Mouse (Mus musculus) CD4-positive naive resting alpha-beta T cell, adult 76 days (primary cell): ENCODE measurements around the gene Fam193b. TPM values are rescaled to one million over a fixed set of nuclear protein-coding genes. Genes with fewer than 3 reads are reported as not detected.

Experiments
- total RNA-seq: library from RNA; stranded (reverse); gene quantifications from one replicate; pipeline ENCODE4 v1.2.4, GENCODE M21; 2023

Gene Fam193b
- 147 TPM for total RNA-seq

DNA sequence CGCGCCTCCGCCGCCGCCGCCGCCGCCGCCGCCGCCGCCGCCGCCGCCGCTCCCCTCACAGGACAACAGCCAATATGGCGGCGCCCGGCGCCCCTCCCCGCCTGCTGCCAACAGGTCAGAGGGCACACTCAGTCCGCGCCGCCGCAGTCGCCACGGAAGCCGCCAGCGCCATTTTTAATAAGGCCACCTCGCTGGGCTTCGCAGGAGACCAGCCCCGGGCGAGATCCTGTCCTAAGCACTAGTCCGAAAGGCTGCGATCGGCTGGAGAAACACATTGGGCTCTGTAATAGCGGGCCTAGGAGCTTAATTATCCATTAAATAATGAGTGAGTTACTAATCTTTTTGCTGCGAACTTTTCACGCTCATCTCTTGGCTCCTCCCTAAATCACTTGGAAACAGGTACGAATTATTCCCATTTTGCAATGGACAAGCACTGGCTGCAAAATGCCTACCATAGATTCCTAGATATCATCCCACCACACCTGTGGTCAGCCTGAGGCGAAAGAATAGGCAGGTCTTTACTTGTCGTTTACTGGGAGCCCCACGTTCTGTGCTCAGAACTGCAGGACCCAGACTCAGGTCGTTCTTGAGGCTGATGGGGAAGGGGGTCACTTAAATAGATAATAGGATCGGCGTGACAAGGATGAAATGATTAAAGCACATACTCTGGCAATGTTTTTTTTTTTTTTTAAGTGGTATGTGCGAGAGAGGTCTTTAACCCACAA is at the start of gene Fam193b:
Gene Fam193b (minus strand): TSS at position 94 of the 725 bp plus-strand sequence.

DNA sequence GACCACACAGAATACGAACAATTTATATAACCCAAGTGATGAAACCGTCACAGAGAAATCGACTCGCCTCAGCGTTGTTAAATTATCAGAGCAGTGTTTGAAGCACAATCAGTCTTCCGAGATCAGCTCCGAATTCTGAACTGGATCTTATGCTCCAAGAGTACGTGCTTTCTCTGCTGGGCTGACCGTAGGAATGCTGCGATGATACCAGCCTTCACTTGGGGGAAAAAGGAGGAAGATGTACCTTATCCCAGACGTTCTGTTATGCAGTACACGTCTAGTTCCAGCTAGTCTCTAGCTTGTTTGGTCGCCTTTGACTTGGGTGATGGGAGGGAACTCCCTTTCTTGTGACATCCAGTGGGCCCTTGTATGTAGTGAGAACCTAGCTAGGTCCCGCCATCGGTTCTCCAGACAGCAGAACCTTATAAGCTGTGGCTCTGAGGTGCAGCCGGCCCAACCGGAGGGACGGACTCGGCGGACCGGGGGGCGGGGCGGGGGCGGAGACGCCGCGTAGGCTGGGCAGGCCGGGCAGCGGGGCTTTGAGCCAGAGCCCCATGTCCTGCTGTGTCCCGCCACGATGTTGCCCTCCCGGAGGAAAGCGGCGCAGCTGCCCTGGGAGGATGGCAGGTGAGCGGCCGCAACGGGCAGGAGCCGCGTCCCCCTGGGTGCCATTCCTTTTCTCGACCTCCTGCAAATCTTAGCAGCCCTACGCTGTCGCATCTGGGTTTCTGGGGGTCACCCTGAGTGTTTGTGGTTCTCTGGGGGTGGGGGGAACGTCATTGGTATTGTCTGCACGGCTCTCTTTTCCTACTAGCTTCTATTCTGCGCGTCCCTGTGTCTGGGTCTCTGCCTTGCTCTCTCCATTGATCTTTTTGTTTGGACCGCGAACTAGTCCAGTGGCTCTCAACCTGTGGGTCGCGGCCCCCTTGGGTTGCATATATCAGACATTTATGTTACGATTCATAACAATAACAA is 28.9 kb upstream of the Fam193b start, which contains the start of gene B4galt7:
Gene B4galt7 (plus strand): TSS at position 331 of the 975 bp plus-strand sequence.

DNA sequence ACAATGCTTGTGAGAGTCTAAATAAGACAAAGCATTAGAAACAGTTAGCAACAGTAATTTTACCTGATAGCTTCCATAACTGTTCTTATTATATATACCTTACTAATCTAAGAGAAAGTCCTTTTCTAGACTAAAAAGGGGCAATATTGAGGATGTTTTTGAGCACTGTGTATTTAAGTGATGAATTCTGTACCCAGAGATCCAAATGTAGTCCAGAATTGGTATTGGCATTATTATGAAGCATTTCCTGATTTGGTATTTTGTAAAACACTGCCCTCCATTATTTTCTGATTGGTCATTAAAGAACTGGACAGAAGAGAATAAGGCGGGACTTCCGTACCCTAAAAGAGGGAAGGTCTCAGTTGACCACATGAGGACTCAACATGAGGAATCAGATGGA is 2.5 kb upstream of the Fam193b start, which contains the start of gene Tmed9:
Gene Tmed9 (plus strand): TSS at position 301 of the 400 bp plus-strand sequence.

GRCm38 (mm10) chr13:55536194-55537175 is 34.4 kb downstream of the Fam193b start, which contains the start of gene Ddx41:
TSS of gene Ddx41 (minus strand) at chr13:55536658.

DNA sequence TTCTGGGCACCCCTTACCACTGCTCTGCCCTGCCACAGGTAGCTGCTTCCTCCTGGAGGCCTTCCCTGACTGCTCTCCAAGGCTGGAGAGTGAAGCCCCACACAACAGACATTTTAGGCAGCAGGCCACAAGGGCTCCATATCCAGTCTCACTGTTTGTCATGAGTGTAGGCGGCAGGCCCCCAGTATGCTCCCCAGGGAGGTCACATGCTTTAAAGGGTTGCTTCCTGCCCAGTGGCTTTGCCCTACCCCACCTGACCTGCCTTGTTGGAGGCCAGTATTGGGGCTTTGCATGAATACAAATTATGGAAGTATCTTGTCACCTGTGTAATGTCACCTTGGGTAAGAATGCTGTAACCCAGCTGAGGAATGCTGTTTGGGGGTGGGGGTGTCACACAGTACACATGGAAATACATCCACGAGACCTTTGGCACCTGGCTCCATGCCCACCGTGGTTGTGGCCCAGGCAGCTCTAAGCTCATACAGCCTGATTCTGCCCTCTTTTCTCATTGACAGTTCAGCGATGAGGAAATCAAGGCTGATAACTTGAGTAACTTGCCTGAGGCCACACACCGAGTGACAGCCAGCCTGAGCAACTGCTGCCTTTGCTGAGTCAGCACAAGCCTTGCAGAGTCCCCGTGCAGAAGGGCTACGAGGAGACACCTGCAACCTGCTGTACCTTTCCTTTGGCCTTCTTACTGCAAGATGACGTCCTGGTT is 41.6 kb downstream of the Fam193b start, which contains the start of gene Dok3:
Gene Dok3 (minus strand): TSS at position 99 of the 718 bp plus-strand sequence.

GRCm38 (mm10) chr13:55513111-55513748 is 57.7 kb downstream of the Fam193b start, which contains the start of gene Pdlim7:
TSS of gene Pdlim7 (minus strand) at chr13:55513676.

Other genes with a start within 250 kb of the Fam193b start
- 58.4 TPM for gene Rab24, start 249.2 kb downstream of the Fam193b start, total RNA-seq
- gene Mxd3, start 241.3 kb downstream of the Fam193b start, total RNA-seq = 0.82 TPM
- 104 TPM for gene Lman2, start 208.3 kb downstream of the Fam193b start, total RNA-seq
- 84.0 TPM for gene Rgs14, start 201.4 kb downstream of the Fam193b start, total RNA-seq
- not detected for gene Slc34a1, start 172.9 kb downstream of the Fam193b start, total RNA-seq
- not detected for gene Pfn3, start 155.9 kb downstream of the Fam193b start, total RNA-seq
- 1.1 TPM for gene F12, start 144.3 kb downstream of the Fam193b start, total RNA-seq
- gene Grk6, start 126.0 kb downstream of the Fam193b start, total RNA-seq = 405 TPM
- 56.5 TPM for gene Prr7, start 106.9 kb downstream of the Fam193b start, total RNA-seq
- gene Dbn1, start 83.0 kb downstream of the Fam193b start, total RNA-seq = 0.23 TPM
- 8.0 TPM for gene Pdlim7, start 57.4 kb downstream of the Fam193b start, total RNA-seq
- gene Dok3, start 41.8 kb downstream of the Fam193b start, total RNA-seq = 20.7 TPM
- 65.2 TPM for gene Ddx41, start 34.5 kb downstream of the Fam193b start, total RNA-seq
- 104 TPM for gene Tmed9, start 2.6 kb upstream of the Fam193b start, total RNA-seq
- 21.6 TPM for gene B4galt7, start 28.8 kb upstream of the Fam193b start, total RNA-seq
- 22.3 TPM for gene Caml, start 51.9 kb upstream of the Fam193b start, total RNA-seq
- gene Ddx46, start 63.9 kb upstream of the Fam193b start, total RNA-seq = 105 TPM
- gene B230219D22Rik, start 122.0 kb upstream of the Fam193b start, total RNA-seq = 31.4 TPM
- 21.5 TPM for gene Txndc15, start 143.5 kb upstream of the Fam193b start, total RNA-seq
- 24.9 TPM for gene Pcbd2, start 156.2 kb upstream of the Fam193b start, total RNA-seq
- gene Catsper3, start 213.4 kb upstream of the Fam193b start, total RNA-seq = not detected